Mouse (Mus musculus): ENCODE results near the gene Pgap2. TPM values are rescaled to one million over a fixed set of nuclear protein-coding genes. Genes with fewer than 3 reads are reported as not detected.

The Pgap2 gene
- total and polyA plus RNA-seq, 3 experiments, result 21.1 to 91.1 TPM; not detected in 1

- DNase-seq (ENCODE audit: low read depth, low spot score), result peak; percentile 97
- Histone ChIP-seq H3K36me3 (ENCODE audit: control insufficient read depth in 1 of 2, insufficient read depth in 2 of 2, low read length in 2 of 2) (peaks cover 0 to 33% of the 10 kb centered on the region in 2 experiments; a peak in 3 of 4 replicates), H3K27me3 (ENCODE audit: control insufficient read depth in 1 of 2, insufficient read depth in 2 of 2, low read length in 2 of 2) (no peaks in the 10 kb centered on the region), H3K4me3 (ENCODE audit: control insufficient read depth in 1 of 2, insufficient read depth in 1 of 2, low read depth in 2 of 2, low read length in 2 of 2) (peak overlapping the region; percentile 80 to 99), H3K27ac (ENCODE audit: control insufficient read depth, low read depth, low read length) (peak overlapping the region; percentile 95), H3K9me3 (replicated peaks; ENCODE audit: insufficient read depth, low read length) (no peaks in the 10 kb centered on the region), H3K9ac (ENCODE audit: control insufficient read depth, low read depth, low read length, poor library complexity, severe bottlenecking) (peak overlapping the region; percentile 92), H3K4me1 (ENCODE audit: control insufficient read depth in 1 of 2, insufficient read depth in 2 of 2, low read length in 2 of 2) (peaks cover 4 to 27% of the 10 kb centered on the region in 2 experiments), H3K79me2 (ENCODE audit: control insufficient read depth, insufficient read depth, low read length, poor library complexity) (peaks cover 42% of the 10 kb centered on the region)
- TF ChIP-seq RAD21 (IDR thresholded peaks at IDR 0.05; ENCODE audit: low read depth, low read length), result peak; percentile 66
- peak; percentile 53 for TF ChIP-seq ELF1 (IDR thresholded peaks at IDR 0.05; ENCODE audit: low read depth, low read length)
- TF ChIP-seq SMC3 (IDR thresholded peaks at IDR 0.05; ENCODE audit: low read depth, low read length), result peak; percentile 77
- peak; percentile 35; the same call in 1 of the 2 replicates for TF ChIP-seq HCFC1 (IDR thresholded peaks at IDR 0.05; ENCODE audit: low read depth, low read length)
- TF ChIP-seq POLR2A (IDR thresholded peaks at IDR 0.05; ENCODE audit: control insufficient read depth in 1 of 2, insufficient read depth in 1 of 2, low read depth in 1 of 2, low read length in 2 of 2, poor library complexity in 1 of 2), result peak in 1 of 2 experiments; percentile 34; a peak in 3 of 4 replicates
- 0 out of 2 replicates have a peak, but pooled peaks have one; percentile 11 for TF ChIP-seq MAX (IDR thresholded peaks at IDR 0.05; ENCODE audit: low read length)
- TF ChIP-seq ZMIZ1 (IDR thresholded peaks at IDR 0.05; ENCODE audit: low read depth, low read length), result peak; percentile 2; the same call in 1 of the 2 replicates
- TF ChIP-seq SIN3A (IDR thresholded peaks at IDR 0.05; ENCODE audit: low read length), result 0 out of 2 replicates have a peak, but pooled peaks have one; percentile 11
- TF ChIP-seq RCOR1 (IDR thresholded peaks at IDR 0.05; ENCODE audit: low read depth, low read length), result no peak
- TF ChIP-seq MYC (IDR thresholded peaks at IDR 0.05; ENCODE audit: low read depth, low read length), result 0 out of 2 replicates have a peak, but pooled peaks have one; percentile 20
- peak; percentile 66 to 82 (median 80) for TF ChIP-seq CTCF (IDR thresholded peaks at IDR 0.05 in 2 of 3, conservative IDR thresholded peaks at IDR 0.05 in 1 of 3; ENCODE audit: control insufficient read depth in 1 of 3, insufficient read depth in 1 of 3, low read depth in 2 of 3, low read length in 3 of 3, poor library complexity in 1 of 3, severe bottlenecking in 1 of 3)
- no peak for TF ChIP-seq MYB (IDR thresholded peaks at IDR 0.05; ENCODE audit: low read depth, low read length)
- peak; percentile 28; the same call in 1 of the 2 replicates for TF ChIP-seq BHLHE40 (IDR thresholded peaks at IDR 0.05; ENCODE audit: borderline replicate concordance, low read depth, low read length)
- no peak for TF ChIP-seq USF2 (IDR thresholded peaks at IDR 0.05; ENCODE audit: borderline replicate concordance in 1 of 2, insufficient read depth in 1 of 2, low read depth in 1 of 2, low read length in 2 of 2)
- peak; percentile 35; the same call in 1 of the 2 replicates for TF ChIP-seq CHD2 (IDR thresholded peaks at IDR 0.05; ENCODE audit: low read length)
- peak; percentile 49 for TF ChIP-seq ZC3H11A (IDR thresholded peaks at IDR 0.05; ENCODE audit: low read depth, low read length)
Observed at GRCm38 (mm10) chr7:102267113-102267579, 57.1 kb downstream of the Pgap2 start.

GRCm38 (mm10) chr7:102267601-102268394 is 57.8 kb downstream of the Pgap2 start, which contains the start of gene Stim1:
Gene Stim1, plus strand, starts transcription at chr7:102267806.
- Histone ChIP-seq H3K9ac (ENCODE audit: control insufficient read depth, low read depth, low read length, poor library complexity, severe bottlenecking) (peak within 1 kb of the TSS; percentile 97), H3K9me3 (replicated peaks; ENCODE audit: insufficient read depth, low read length) (no peaks in the 10 kb centered on the region), H3K27me3 (ENCODE audit: control insufficient read depth in 1 of 2, insufficient read depth in 2 of 2, low read length in 2 of 2) (no peaks in the 10 kb centered on the region), H3K36me3 (ENCODE audit: control insufficient read depth in 1 of 2, insufficient read depth in 2 of 2, low read length in 2 of 2) (peaks cover 0 to 39% of the 10 kb centered on the region in 2 experiments; a peak in 3 of 4 replicates), H3K4me1 (ENCODE audit: control insufficient read depth in 1 of 2, insufficient read depth in 2 of 2, low read length in 2 of 2) (peaks cover 6 to 32% of the 10 kb centered on the region in 2 experiments), H3K79me2 (ENCODE audit: control insufficient read depth, insufficient read depth, low read length, poor library complexity) (peaks cover 48% of the 10 kb centered on the region), H3K4me3 (ENCODE audit: control insufficient read depth in 1 of 2, insufficient read depth in 1 of 2, low read depth in 2 of 2, low read length in 2 of 2) (peak within 1 kb of the TSS; percentile 84 to 99), H3K27ac (ENCODE audit: control insufficient read depth, low read depth, low read length) (peak within 1 kb of the TSS; percentile 95)
- peak; percentile 86 for DNase-seq (ENCODE audit: low read depth, low spot score)
- no peak for TF ChIP-seq CHD2 (IDR thresholded peaks at IDR 0.05; ENCODE audit: low read length)
- TF ChIP-seq ETS1 (IDR thresholded peaks at IDR 0.05; ENCODE audit: low read depth, low read length), result no peak
- TF ChIP-seq KAT2A (conservative IDR thresholded peaks at IDR 0.05; ENCODE audit: low read depth, low read length), result no peak
- peak; percentile 62; the same call in 1 of the 2 replicates for TF ChIP-seq MAZ (IDR thresholded peaks at IDR 0.05; ENCODE audit: low read depth, low read length)
- peak; percentile 46; the same call in 1 of the 2 replicates for TF ChIP-seq USF1 (IDR thresholded peaks at IDR 0.05; ENCODE audit: low read depth, low read length)
- no peak; the same call in 1 of the 2 replicates for TF ChIP-seq UBTF (IDR thresholded peaks at IDR 0.05; ENCODE audit: borderline replicate concordance, insufficient read depth, low read depth, low read length)
- peak; percentile 26; the same call in 1 of the 2 replicates for TF ChIP-seq ZMIZ1 (IDR thresholded peaks at IDR 0.05; ENCODE audit: low read depth, low read length)
- no peak; the same call in 1 of the 2 replicates for TF ChIP-seq NELFE (IDR thresholded peaks at IDR 0.05; ENCODE audit: low read depth, low read length)
- TF ChIP-seq POLR2AphosphoS2 (IDR thresholded peaks at IDR 0.05; ENCODE audit: low read length), result no peak; the same call in 1 of the 2 replicates
- TF ChIP-seq ZNF384 (IDR thresholded peaks at IDR 0.05; ENCODE audit: low read depth, low read length), result no peak
- TF ChIP-seq MYC (IDR thresholded peaks at IDR 0.05; ENCODE audit: low read depth, low read length), result 0 out of 2 replicates have a peak, but pooled peaks have one; percentile 15
- no peak for TF ChIP-seq GABPA (IDR thresholded peaks at IDR 0.05; ENCODE audit: low read depth, low read length)
- TF ChIP-seq CHD1 (IDR thresholded peaks at IDR 0.05; ENCODE audit: low read depth, low read length), result no peak
- TF ChIP-seq MAFK (IDR thresholded peaks at IDR 0.05; ENCODE audit: borderline replicate concordance, low read depth, low read length), result no peak
- 0 out of 2 replicates have a peak, but pooled peaks have one; percentile 41 for TF ChIP-seq MXI1 (IDR thresholded peaks at IDR 0.05; ENCODE audit: low read depth, low read length)
